Mouse (Mus musculus) hindbrain, embryonic 15.5 days (tissue): ENCODE measurements around the gene Gm5849. TPM values are rescaled to one million over a fixed set of nuclear protein-coding genes. Genes with fewer than 3 reads are reported as not detected.
"Not testable (repeated sequence)": the region's sequence is repeated elsewhere in the genome, so short reads cannot be mapped to it uniquely, and the experiment has no call there.

ENCODE experiments used
- ATAC-seq: fragments of 200-750 bp; cut with Nextera tagmentation; 2 replicates; pipeline ENCODE4 v1.8.0; 2017; ENCODE audit warnings: low read depth, moderate number of reproducible peaks, moderate TSS enrichment; ENCODE audit not compliant: low FRiP score
- H3K27ac ChIP-seq: fragments of 300-500 bp; sonication (generic); replicated peaks from 2 replicates; pipeline ENCODE4 v1.5.1; 2015; ENCODE audit warnings: mild to moderate bottlenecking, inconsistent platforms
- H3K27me3 ChIP-seq: fragments of 300-500 bp; sonication (generic); 2 replicates; pipeline ENCODE4 v1.6.1; 2015; ENCODE audit warnings: control low read depth, inconsistent platforms
- H3K36me3 ChIP-seq: fragments of 300-500 bp; sonication (generic); 2 replicates; pipeline ENCODE4 v1.6.1; 2015; ENCODE audit warnings: control low read depth, inconsistent platforms
- H3K4me1 ChIP-seq: fragments of 300-500 bp; sonication (generic); replicated peaks from 2 replicates; pipeline ENCODE4 v1.6.1; 2015; ENCODE audit warnings: control low read depth, inconsistent platforms
- H3K4me2 ChIP-seq: fragments of 300-500 bp; sonication (generic); 2 replicates; pipeline ENCODE4 v1.6.1; 2015; ENCODE audit warnings: moderate library complexity, mild to moderate bottlenecking, inconsistent platforms
- H3K4me3 ChIP-seq: fragments of 300-500 bp; sonication (generic); 2 replicates; pipeline ENCODE4 v1.5.1; 2015; ENCODE audit warnings: mild to moderate bottlenecking, inconsistent platforms
- H3K9ac ChIP-seq: fragments of 300-500 bp; sonication (generic); 2 replicates; pipeline ENCODE4 v1.6.1; 2015; ENCODE audit warnings: inconsistent platforms
- H3K9me3 ChIP-seq: fragments of 300-500 bp; sonication (generic); 2 replicates; pipeline ENCODE4 v1.6.1; 2016; ENCODE audit warnings: control low read depth, inconsistent platforms
- WGBS: fragments of 180-500 bp; shearing (Covaris S2); methylation state at CpG from one replicate; pipeline ENCODE4 v1.1.7; 2015; 5-methylcytosine and 5-hydroxymethylcytosine counted together
- polyA plus RNA-seq: library from polyadenylated mRNA; unstranded; fragments of >200 nt; fragmentation: Nextera tagmentation; extraction: Ambion mirVana; gene quantifications from 2 replicates; pipeline ENCODE4 v1.2.1, GENCODE M21; 2015

The Gm5849 gene
- not detected in 2 replicates for polyA plus RNA-seq

- not testable (repeated sequence) for H3K4me2 ChIP-seq, H3K4me3 ChIP-seq, H3K9ac ChIP-seq, ATAC-seq, H3K4me1 ChIP-seq, H3K9me3 ChIP-seq, H3K36me3 ChIP-seq, H3K27ac ChIP-seq, H3K27me3 ChIP-seq
- WGBS, result 93% methylated on average over 1 of the region's 1 CpGs
These were observed at the start of gene Gm5849 for GRCm38 (mm10) chr3:90777776-90778175. Gene Gm5849 (minus strand): TSS chr3:90777876.

DNA sequence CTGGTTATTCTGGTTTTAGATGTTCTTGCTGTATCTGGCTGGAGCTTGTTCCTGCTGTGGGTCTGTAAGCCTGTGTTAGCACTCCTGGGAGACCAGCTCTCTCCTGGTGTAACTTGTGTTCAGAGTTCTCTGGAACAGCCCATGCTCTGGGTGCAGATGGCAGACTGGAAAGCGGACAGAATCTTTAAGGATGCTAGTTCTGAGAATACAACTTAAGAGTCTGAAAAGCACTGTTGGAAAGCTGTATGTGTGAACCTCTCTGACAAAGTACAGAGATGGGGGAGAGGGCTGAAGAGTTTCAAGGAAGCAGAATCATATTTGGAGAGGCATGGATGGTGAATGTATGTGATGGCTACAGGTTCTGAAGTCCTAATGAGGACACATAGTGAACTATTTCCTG lies 28.0 kb downstream of the Gm5849 start:
- H3K27ac ChIP-seq, result no peak overlapping the region
- H3K9ac ChIP-seq, result no peak overlapping the region
- no peaks in the 10 kb centered on the region for H3K36me3 ChIP-seq
- no peak overlapping the region for H3K4me3 ChIP-seq
- H3K4me1 ChIP-seq, result no peaks in the 10 kb centered on the region
- no peaks in the 10 kb centered on the region for H3K9me3 ChIP-seq
- ATAC-seq, result no peak
- no peaks in the 10 kb centered on the region for H3K27me3 ChIP-seq
- H3K4me2 ChIP-seq, result no peak overlapping the region
- WGBS, result 95% methylated on average over 1 of the region's 1 CpGs

DNA sequence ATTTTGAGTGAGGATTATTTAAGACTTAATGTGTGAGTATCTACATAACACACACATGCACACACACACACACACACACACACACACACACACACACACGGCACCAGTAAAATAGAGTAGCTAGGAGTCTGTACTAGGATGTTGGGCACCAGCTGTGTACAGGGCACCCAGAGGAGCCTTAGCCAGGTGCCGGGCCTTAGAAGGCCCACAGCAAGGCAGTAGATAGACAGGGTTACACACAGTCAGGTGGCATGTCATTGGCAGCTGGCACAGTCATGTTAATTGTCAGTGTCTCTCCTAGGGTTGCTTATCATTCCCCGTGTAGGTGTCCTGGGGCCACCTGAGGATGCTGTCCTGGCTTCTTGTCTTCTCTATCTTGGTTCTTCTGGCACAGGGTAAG lies 51.1 kb downstream of the Gm5849 start, which contains the start of gene Pglyrp4:
Pglyrp4 (plus strand) TSS at position 301 of the 400 bp plus-strand sequence.
- Histone ChIP-seq H3K27ac (no peak within 1 kb of the TSS), H3K36me3 (no peaks in the 10 kb centered on the region), H3K4me2 (no peak within 1 kb of the TSS), H3K4me3 (no peak within 1 kb of the TSS), H3K9ac (no peak within 1 kb of the TSS), H3K9me3 (no peaks in the 10 kb centered on the region), H3K4me1 (no peaks in the 10 kb centered on the region), H3K27me3 (no peaks in the 10 kb centered on the region)
- WGBS, result 87% methylated on average over 3 of the region's 3 CpGs
- ATAC-seq, result no peak

Other genes with a start within 250 kb of the Gm5849 start
- 41.8 and 44.3 TPM in 2 replicates for gene S100a16, start 240.6 kb downstream of the Gm5849 start, polyA plus RNA-seq
- 1.4 and 2.7 TPM in 2 replicates for gene S100a3, start 217.3 kb downstream of the Gm5849 start, polyA plus RNA-seq
- not detected in 2 replicates for gene S100a2, start 187.6 kb downstream of the Gm5849 start, polyA plus RNA-seq
- gene Gm42674, start 176.0 kb downstream of the Gm5849 start, polyA plus RNA-seq, result not detected in 2 replicates
- 1.0 and 1.2 TPM in 2 replicates for gene S100a4, start 174.1 kb downstream of the Gm5849 start, polyA plus RNA-seq
- gene S100a5, start 169.4 kb downstream of the Gm5849 start, polyA plus RNA-seq, result not detected in 2 replicates
- 24.1 and 33.1 TPM in 2 replicates for gene S100a6, start 165.0 kb downstream of the Gm5849 start, polyA plus RNA-seq
- gene S100a7a, start 123.9 kb downstream of the Gm5849 start, polyA plus RNA-seq, result not detected in 2 replicates
- 7.4 and 7.5 TPM in 2 replicates for gene S100a8, start 108.9 kb downstream of the Gm5849 start, polyA plus RNA-seq
- 3.6 and 4.7 TPM in 2 replicates for gene S100a9, start 82.2 kb downstream of the Gm5849 start, polyA plus RNA-seq
- not detected in 2 replicates for gene Pglyrp4, start 51.0 kb downstream of the Gm5849 start, polyA plus RNA-seq